Mouse (Mus musculus): ENCODE measurements around the gene Adamts15. TPM values are rescaled to one million over a fixed set of nuclear protein-coding genes. Genes with fewer than 3 reads are reported as not detected.

The Adamts15 gene
- polyA plus RNA-seq, 1 experiment from 2014 or later = 0.91 TPM

- TF ChIP-seq CTCF (IDR thresholded peaks at IDR 0.05; ENCODE audit: low read depth) = no peak
These were observed 13.3 kb downstream of the Adamts15 start for GRCm38 (mm10) chr9:30908973-30909372.

GRCm38 (mm10) chr9:30908296-30908690 is 14.0 kb downstream of the Adamts15 start:
- Histone ChIP-seq H3K9ac (ENCODE audit: low read depth, low read length) (no peak overlapping the region), H3K4me1 (replicated peaks; ENCODE audit: control insufficient read depth, insufficient read depth, low read length) (no peaks in the 10 kb centered on the region), H3K36me3 (ENCODE audit: control insufficient read depth, insufficient read depth) (no peaks in the 10 kb centered on the region), H3K9me3 (ENCODE audit: control insufficient read depth) (no peaks in the 10 kb centered on the region), H3K4me3 (ENCODE audit: low read depth, low read length) (no peak overlapping the region), H3K4me2 (replicated peaks; ENCODE audit: low read depth) (no peak overlapping the region), H3K27me3 (replicated peaks; ENCODE audit: control insufficient read depth, insufficient read depth, low read length) (no peaks in the 10 kb centered on the region), H3K27ac (ENCODE audit: low read depth, low read length) (no peak overlapping the region)
- WGBS = 52% methylated on average over 5 of the region's 5 CpGs
- no peak for ATAC-seq
- no peak for TF ChIP-seq CTCF (IDR thresholded peaks at IDR 0.05; ENCODE audit: low read depth)

More at GRCm38 (mm10) chr9:30908973-30909372, 13.3 kb downstream of the Adamts15 start:
- no peak overlapping the region for H3K27ac ChIP-seq (ENCODE audit: low read depth, low read length)
- H3K9me3 ChIP-seq (ENCODE audit: control insufficient read depth) = no peaks in the 10 kb centered on the region
- no peak for ATAC-seq
- no peaks in the 10 kb centered on the region for H3K36me3 ChIP-seq (ENCODE audit: control insufficient read depth, insufficient read depth)
- no peak overlapping the region for H3K9ac ChIP-seq (ENCODE audit: low read depth, low read length)
- no peak overlapping the region for H3K4me2 ChIP-seq (replicated peaks; ENCODE audit: low read depth)
- 87% methylated on average over 5 of the region's 5 CpGs for WGBS
- H3K27me3 ChIP-seq (replicated peaks; ENCODE audit: control insufficient read depth, insufficient read depth, low read length) = no peaks in the 10 kb centered on the region
- no peak overlapping the region for H3K4me3 ChIP-seq (ENCODE audit: low read depth, low read length)
- H3K4me1 ChIP-seq (replicated peaks; ENCODE audit: control insufficient read depth, insufficient read depth, low read length) = no peaks in the 10 kb centered on the region

- Histone ChIP-seq H3K4me3 (ENCODE audit: low read depth, low read length) (no peak overlapping the region), H3K4me2 (replicated peaks; ENCODE audit: low read depth) (no peak overlapping the region), H3K27me3 (replicated peaks; ENCODE audit: control insufficient read depth, insufficient read depth, low read length) (no peaks in the 10 kb centered on the region), H3K9ac (ENCODE audit: low read depth, low read length) (no peak overlapping the region), H3K4me1 (replicated peaks; ENCODE audit: control insufficient read depth, insufficient read depth, low read length) (no peaks in the 10 kb centered on the region), H3K9me3 (ENCODE audit: control insufficient read depth) (no peaks in the 10 kb centered on the region), H3K27ac (ENCODE audit: low read depth, low read length) (no peak overlapping the region), H3K36me3 (ENCODE audit: control insufficient read depth, insufficient read depth) (no peaks in the 10 kb centered on the region)
- no peak for ATAC-seq
- 58% methylated on average over 5 of the region's 5 CpGs for WGBS
- TF ChIP-seq CTCF (IDR thresholded peaks at IDR 0.05; ENCODE audit: low read depth) = no peak
These were observed 14.5 kb downstream of the Adamts15 start for GRCm38 (mm10) chr9:30907677-30908295.

GRCm38 (mm10) chr9:30906426-30906825 is 15.8 kb downstream of the Adamts15 start:
- Histone ChIP-seq H3K4me3 (ENCODE audit: low read depth, low read length) (no peak overlapping the region), H3K27me3 (replicated peaks; ENCODE audit: control insufficient read depth, insufficient read depth, low read length) (no peaks in the 10 kb centered on the region), H3K9me3 (ENCODE audit: control insufficient read depth) (no peaks in the 10 kb centered on the region), H3K9ac (ENCODE audit: low read depth, low read length) (no peak overlapping the region), H3K36me3 (ENCODE audit: control insufficient read depth, insufficient read depth) (no peaks in the 10 kb centered on the region), H3K4me2 (replicated peaks; ENCODE audit: low read depth) (no peak overlapping the region), H3K27ac (ENCODE audit: low read depth, low read length) (no peak overlapping the region), H3K4me1 (replicated peaks; ENCODE audit: control insufficient read depth, insufficient read depth, low read length) (no peaks in the 10 kb centered on the region)
- no peak for ATAC-seq
- 77% methylated on average over 4 of the region's 4 CpGs for WGBS
- TF ChIP-seq CTCF (IDR thresholded peaks at IDR 0.05; ENCODE audit: low read depth) = no peak

GRCm38 (mm10) chr9:30905861-30906260 is 16.4 kb downstream of the Adamts15 start:
- no peak overlapping the region for H3K4me3 ChIP-seq (ENCODE audit: low read depth, low read length)
- no peak overlapping the region for H3K27ac ChIP-seq (ENCODE audit: low read depth, low read length)
- H3K9me3 ChIP-seq (ENCODE audit: control insufficient read depth) = no peaks in the 10 kb centered on the region
- H3K4me2 ChIP-seq (replicated peaks; ENCODE audit: low read depth) = no peak overlapping the region
- ATAC-seq = no peak
- WGBS = 83% methylated on average over 10 of the region's 10 CpGs
- H3K9ac ChIP-seq (ENCODE audit: low read depth, low read length) = no peak overlapping the region
- no peaks in the 10 kb centered on the region for H3K27me3 ChIP-seq (replicated peaks; ENCODE audit: control insufficient read depth, insufficient read depth, low read length)
- no peaks in the 10 kb centered on the region for H3K36me3 ChIP-seq (ENCODE audit: control insufficient read depth, insufficient read depth)
- H3K4me1 ChIP-seq (replicated peaks; ENCODE audit: control insufficient read depth, insufficient read depth, low read length) = no peaks in the 10 kb centered on the region
- TF ChIP-seq CTCF (IDR thresholded peaks at IDR 0.05; ENCODE audit: low read depth) = no peak

GRCm38 (mm10) chr9:30903266-30903665 is 19.0 kb downstream of the Adamts15 start:
- H3K4me1 ChIP-seq (replicated peaks; ENCODE audit: control insufficient read depth, insufficient read depth, low read length) = no peaks in the 10 kb centered on the region
- no peaks in the 10 kb centered on the region for H3K9me3 ChIP-seq (ENCODE audit: control insufficient read depth)
- no peak for TF ChIP-seq CTCF (IDR thresholded peaks at IDR 0.05; ENCODE audit: low read depth)
- no peaks in the 10 kb centered on the region for H3K36me3 ChIP-seq (ENCODE audit: control insufficient read depth, insufficient read depth)
- ATAC-seq = no peak
- no peak overlapping the region for H3K4me2 ChIP-seq (replicated peaks; ENCODE audit: low read depth)
- no peak overlapping the region for H3K9ac ChIP-seq (ENCODE audit: low read depth, low read length)
- no peak overlapping the region for H3K4me3 ChIP-seq (ENCODE audit: low read depth, low read length)
- 96% methylated on average over 5 of the region's 5 CpGs for WGBS
- H3K27ac ChIP-seq (ENCODE audit: low read depth, low read length) = no peak overlapping the region
- no peaks in the 10 kb centered on the region for H3K27me3 ChIP-seq (replicated peaks; ENCODE audit: control insufficient read depth, insufficient read depth, low read length)

Data from intestine, postnatal 0 days (tissue).